31 mouse cellular contexts compared by ENCODE assay signal in the genomic region with DNA sequence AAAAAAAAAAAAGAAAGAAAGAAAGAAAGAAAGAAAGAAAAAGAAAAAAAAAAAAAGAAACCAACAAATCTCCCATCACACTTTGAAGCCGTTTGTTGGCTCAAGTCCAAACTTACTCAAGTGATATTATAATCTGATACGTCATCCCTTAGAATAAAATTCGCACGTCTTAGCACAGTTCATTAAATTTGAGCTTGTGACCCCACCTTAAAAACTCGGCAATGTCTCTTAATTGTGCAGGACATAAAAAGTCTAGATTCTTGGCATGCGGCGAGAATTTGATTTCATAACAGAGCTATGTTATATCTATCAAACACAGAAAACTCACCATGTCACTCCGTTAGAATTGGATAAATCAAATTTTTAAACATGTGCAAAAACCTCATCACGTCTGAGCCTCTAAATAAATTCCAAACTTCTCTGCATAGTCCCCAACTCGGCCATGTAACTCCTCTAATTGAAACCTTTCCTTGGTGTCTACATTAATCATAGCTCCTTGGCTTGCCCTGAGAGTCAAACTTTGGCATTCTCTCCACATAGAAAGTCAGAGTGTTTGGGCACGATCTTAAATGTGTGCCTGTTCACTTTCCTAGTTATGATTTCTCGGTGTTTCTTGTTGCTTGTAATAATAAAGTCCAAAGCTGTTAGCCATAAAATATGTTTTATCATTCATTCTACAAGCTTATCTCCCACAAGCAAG. TPM values are rescaled to one million over a fixed set of nuclear protein-coding genes. Genes with fewer than 3 reads are reported as not detected.
A peak's percentile ranks its signal among the peaks of the same experiment; 100 is the strongest.
DNase-seq lines count a peak whose midpoint lies in the region; ATAC-seq and TF ChIP-seq lines count a peak whose summit lies in the region.
"Had no signal": no experiment of that assay in that cellular context is flagged by ENCODE, and none has a peak within 500 bp of the region (broad histone marks: within the 10 kb centered on the region; RNA-seq: fewer than 3 reads in every experiment).

No protein-coding gene starts in this region.

- 31% methylated on average over 12 of the region's 12 CpGs for WGBS in limb, embryonic 14.5 days
- 54% methylated on average over 12 of the region's 12 CpGs for WGBS in limb, embryonic 10.5 days
- WGBS in embryonic facial prominence, embryonic 15.5 days = 26% methylated on average over 12 of the region's 12 CpGs
- WGBS in hindbrain, embryonic 12.5 days = 75% methylated on average over 12 of the region's 12 CpGs

- no peak overlapping the region for H3K4me2 ChIP-seq in limb, embryonic 14.5 days (replicated peaks; ENCODE audit: low read depth, low read length, severe bottlenecking)
- no peak overlapping the region for H3K4me2 ChIP-seq in embryonic facial prominence, embryonic 15.5 days (replicated peaks)
- H3K4me2 ChIP-seq in hindbrain, embryonic 12.5 days (replicated peaks) = no peak overlapping the region
- H3K4me2 ChIP-seq: forebrain, embryonic 15.5 days; heart, embryonic 13.5 days; kidney, embryonic 15.5 days; limb, embryonic 13.5 days; lung, embryonic 15.5 days; stomach, embryonic 15.5 days had no signal

- H3K27ac ChIP-seq in limb, embryonic 14.5 days (replicated peaks; ENCODE audit: low read depth, low read length) = 0 out of 2 replicates have a peak overlapping the region, but pooled peaks have one; percentile 34
- no peak overlapping the region for H3K27ac ChIP-seq in limb, embryonic 10.5 days
- H3K27ac ChIP-seq in embryonic facial prominence, embryonic 15.5 days (replicated peaks) = peak overlapping the region; percentile 65; the same call in 1 of the 2 replicates
- H3K27ac ChIP-seq in hindbrain, embryonic 12.5 days = no peak overlapping the region
- H3K27ac ChIP-seq: forebrain, embryonic 15.5 days; gastrocnemius, adult 2 months; heart, adult 2 months; heart, embryonic 13.5 days; hindbrain, embryonic 10.5 days; kidney, embryonic 15.5 days; left cerebral cortex, adult 2 months; limb, embryonic 13.5 days; liver, embryonic 14.5 days; stomach, embryonic 15.5 days had no signal

- no peak for TF ChIP-seq POLR2A in limb, embryonic 14.5 days (IDR thresholded peaks at IDR 0.05; ENCODE audit: borderline replicate concordance, extremely low read depth, insufficient read depth, insufficient read length)

- H3K36me3 ChIP-seq in limb, embryonic 14.5 days (ENCODE audit: control insufficient read depth, insufficient read depth, low read length) = peaks cover 54% of the 10 kb centered on the region
- peaks cover 62% of the 10 kb centered on the region for H3K36me3 ChIP-seq in limb, embryonic 10.5 days
- peaks cover 18% of the 10 kb centered on the region; the same call in 1 of the 2 replicates for H3K36me3 ChIP-seq in embryonic facial prominence, embryonic 15.5 days
- peaks cover 21% of the 10 kb centered on the region for H3K36me3 ChIP-seq in hindbrain, embryonic 12.5 days

- no peaks in the 10 kb centered on the region for H3K9me3 ChIP-seq in limb, embryonic 14.5 days (ENCODE audit: control insufficient read depth, low read length)
- H3K9me3 ChIP-seq in limb, embryonic 10.5 days (replicated peaks) = no peaks in the 10 kb centered on the region
- no peaks in the 10 kb centered on the region for H3K9me3 ChIP-seq in embryonic facial prominence, embryonic 15.5 days (replicated peaks)
- no peaks in the 10 kb centered on the region for H3K9me3 ChIP-seq in hindbrain, embryonic 12.5 days (replicated peaks)
- H3K9me3 ChIP-seq: embryonic facial prominence, embryonic 13.5 days; forebrain, embryonic 15.5 days; heart, embryonic 13.5 days; hindbrain, embryonic 10.5 days; kidney, embryonic 15.5 days; limb, embryonic 13.5 days; lung, embryonic 15.5 days; stomach, embryonic 15.5 days had no signal

- H3K9ac ChIP-seq in limb, embryonic 14.5 days (ENCODE audit: low read depth, low read length, severe bottlenecking) = no peak overlapping the region
- H3K9ac ChIP-seq in embryonic facial prominence, embryonic 15.5 days = no peak overlapping the region
- H3K9ac ChIP-seq in hindbrain, embryonic 12.5 days = no peak overlapping the region
- H3K9ac ChIP-seq: embryonic facial prominence, embryonic 13.5 days; forebrain, embryonic 15.5 days; kidney, embryonic 15.5 days; limb, embryonic 13.5 days; liver, embryonic 14.5 days; lung, embryonic 15.5 days; stomach, embryonic 15.5 days had no signal

- DNase-seq in limb, embryonic 14.5 days (ENCODE audit: low spot score) = peak; percentile 67
- DNase-seq in limb, embryonic 10.5 days (ENCODE audit: low spot score) = no peak
- DNase-seq in 3T3-L1 (ENCODE audit: low read depth, low spot score) (peak; percentile 64), NIH3T3 (ENCODE audit: low read depth) (peak; percentile 81)
- no peak for DNase-seq in cerebellum, adult 9-11 months
- DNase-seq: adrenal gland, postnatal 10 days; cerebellum, adult 11-12 months; gastrocnemius, adult 2 months; heart, adult 2 months; heart, postnatal 10 days; kidney, adult 18-20 months; midbrain, embryonic 14.5 days; retina, postnatal 1 day; right cerebral cortex, postnatal 14 days; thymus, postnatal 14 days had no signal

- no peak overlapping the region for H3K4me3 ChIP-seq in limb, embryonic 14.5 days (replicated peaks; ENCODE audit: low read length)
- H3K4me3 ChIP-seq in limb, embryonic 10.5 days = no peak overlapping the region
- H3K4me3 ChIP-seq in embryonic facial prominence, embryonic 15.5 days (replicated peaks) = no peak overlapping the region
- H3K4me3 ChIP-seq in hindbrain, embryonic 12.5 days = no peak overlapping the region
- H3K4me3 ChIP-seq: embryonic facial prominence, embryonic 13.5 days; forebrain, embryonic 15.5 days; gastrocnemius, adult 2 months; heart, adult 2 months; heart, embryonic 13.5 days; hindbrain, embryonic 10.5 days; kidney, embryonic 15.5 days; left cerebral cortex, adult 2 months; limb, embryonic 13.5 days; lung, embryonic 15.5 days; stomach, embryonic 15.5 days had no signal

- no peaks in the 10 kb centered on the region for H3K27me3 ChIP-seq in limb, embryonic 14.5 days (ENCODE audit: control insufficient read depth, insufficient read depth, low read length)
- H3K27me3 ChIP-seq in limb, embryonic 10.5 days (ENCODE audit: low read depth, poor library complexity, severe bottlenecking) = no peaks in the 10 kb centered on the region
- no peaks in the 10 kb centered on the region for H3K27me3 ChIP-seq in embryonic facial prominence, embryonic 15.5 days
- H3K27me3 ChIP-seq in hindbrain, embryonic 12.5 days = no peaks in the 10 kb centered on the region
- H3K27me3 ChIP-seq: CH12.LX; embryonic facial prominence, embryonic 13.5 days; forebrain, embryonic 15.5 days; heart, embryonic 13.5 days; kidney, embryonic 15.5 days; limb, embryonic 13.5 days; lung, embryonic 15.5 days; stomach, embryonic 15.5 days had no signal

- H3K4me1 ChIP-seq in limb, embryonic 14.5 days (ENCODE audit: control insufficient read depth, insufficient read depth, low read length) = peaks cover 24% of the 10 kb centered on the region
- H3K4me1 ChIP-seq in limb, embryonic 10.5 days = peaks cover 46% of the 10 kb centered on the region
- H3K4me1 ChIP-seq in embryonic facial prominence, embryonic 15.5 days = peaks cover 29% of the 10 kb centered on the region
- H3K4me1 ChIP-seq in hindbrain, embryonic 12.5 days = peaks cover under 1% of the 10 kb centered on the region; the same call in 1 of the 2 replicates

- no peak for ATAC-seq in limb, embryonic 14.5 days (ENCODE audit: low FRiP score, low read depth)
- ATAC-seq in embryonic facial prominence, embryonic 15.5 days (ENCODE audit: insufficient number of reproducible peaks, low FRiP score, low TSS enrichment, low read depth) = no peak
- no peak for ATAC-seq in hindbrain, embryonic 12.5 days (ENCODE audit: low FRiP score)
- ATAC-seq: forebrain, embryonic 15.5 days; hindbrain, embryonic 16.5 days had no signal

RNA-seq across cellular contexts. Expression of gene Rtl1, which starts 1.4 kb away (rescaled TPM):
- 5.6 and 6.6 TPM in 2 replicates for polyA plus RNA-seq in limb, embryonic 14.5 days (2012; rRNA removed)
- 3.8 and 4.2 TPM in 2 replicates for polyA plus RNA-seq in limb, embryonic 14.5 days (2014; fragmentation: Nextera tagmentation; extraction: Ambion mirVana)
- polyA plus RNA-seq in limb, embryonic 10.5 days (2016; fragmentation: Nextera tagmentation; extraction: Ambion mirVana) = 0.69 and 0.74 TPM in 2 replicates
- polyA plus RNA-seq in embryonic facial prominence, embryonic 15.5 days (2015; fragmentation: Nextera tagmentation; extraction: Ambion mirVana) = 3.6 TPM in 2 replicates
- polyA plus RNA-seq in hindbrain, embryonic 12.5 days (2016; fragmentation: Nextera tagmentation; extraction: Ambion mirVana) = 1.5 and 1.6 TPM in 2 replicates
- polyA plus RNA-seq: C2C12; small intestine, adult 2 months had no signal

Comparison
In these comparisons a context has a peak if more than half of its experiments do, and no peak if none do; other contexts are left out.
1. DNase-seq: peak in limb, embryonic 14.5 days (single experiment), 3T3-L1 (single experiment) and NIH3T3 (single experiment); none in limb, embryonic 10.5 days (single experiment) and cerebellum, adult 9-11 months (single experiment).
2. H3K27ac ChIP-seq: peak in limb, embryonic 14.5 days (single experiment) and embryonic facial prominence, embryonic 15.5 days (single experiment); none in limb, embryonic 10.5 days (single experiment) and hindbrain, embryonic 12.5 days (single experiment).